Comparison of ENCODE assay signal across 9 mouse cellular contexts in genomic region chr5:50457621-50458020, GRCm38 (mm10).
A peak's percentile ranks its signal among the peaks of the same experiment; 100 is the strongest.
DNase-seq lines count a peak whose midpoint lies in the region; ATAC-seq and TF ChIP-seq lines count a peak whose summit lies in the region.
"Had no signal": no experiment of that assay in that cellular context is flagged by ENCODE, and none has a peak within 500 bp of the region (broad histone marks: within the 10 kb centered on the region; RNA-seq: fewer than 3 reads in every experiment).

No protein-coding gene starts in this region.

- H3K4me2 ChIP-seq in heart, embryonic 11.5 days = no peak overlapping the region
- H3K4me2 ChIP-seq: heart, embryonic 13.5 days; stomach, embryonic 15.5 days had no signal

- H3K27ac ChIP-seq in left cerebral cortex, adult 2 months = no peak overlapping the region
- no peak overlapping the region for H3K27ac ChIP-seq in heart, embryonic 11.5 days (ENCODE audit: low read depth, low read length)
- H3K27ac ChIP-seq: heart, embryonic 13.5 days; stomach, embryonic 15.5 days had no signal

- ATAC-seq in heart, embryonic 11.5 days (replicated peaks; ENCODE audit: insufficient number of reproducible peaks, low FRiP score, low TSS enrichment) = no peak

- intact Hi-C loops in left cerebral cortex, adult 2 months (cut with DNase I) = loop anchor here (10.0 kb wide), 1 partner anchor 483 kb away; no protein-coding TSS in a partner anchor

- H3K9me3 ChIP-seq in heart, embryonic 11.5 days (replicated peaks; ENCODE audit: control insufficient read depth, low read length) = no peaks in the 10 kb centered on the region
- H3K9me3 ChIP-seq: heart, embryonic 13.5 days; stomach, embryonic 15.5 days had no signal

- TF ChIP-seq CTCF in left cerebral cortex, adult 2 months (IDR thresholded peaks at IDR 0.05) = no peak

- H3K4me3 ChIP-seq in left cerebral cortex, adult 2 months = no peak overlapping the region
- H3K4me3 ChIP-seq in heart, embryonic 11.5 days (ENCODE audit: low read depth, low read length) = no peak overlapping the region
- H3K4me3 ChIP-seq: heart, embryonic 13.5 days; stomach, embryonic 15.5 days had no signal

- H3K4me1 ChIP-seq in heart, embryonic 11.5 days (ENCODE audit: control insufficient read depth, insufficient read depth, low read length) = no peaks in the 10 kb centered on the region
- H3K4me1 ChIP-seq: heart, embryonic 13.5 days; stomach, embryonic 15.5 days had no signal

- no peaks in the 10 kb centered on the region for H3K36me3 ChIP-seq in heart, embryonic 11.5 days (ENCODE audit: control insufficient read depth, insufficient read depth, low read length)
- H3K36me3 ChIP-seq: heart, embryonic 13.5 days; stomach, embryonic 15.5 days had no signal

- 64% methylated on average over 6 of the region's 6 CpGs for WGBS in heart, embryonic 11.5 days (ENCODE audit: insufficient replicate concordance)

- no peaks in the 10 kb centered on the region for H3K27me3 ChIP-seq in heart, embryonic 11.5 days (ENCODE audit: control insufficient read depth, insufficient read depth, low read length)
- H3K27me3 ChIP-seq: heart, embryonic 13.5 days; stomach, embryonic 15.5 days had no signal

- peak; percentile 2 for DNase-seq in NIH3T3 (ENCODE audit: low read depth)
- DNase-seq in brain, embryonic 18.5 days (ENCODE audit: low read depth, low spot score) = peak; percentile 78
- DNase-seq in frontal cortex, postnatal 36 days (ENCODE audit: low spot score in 2 of 2) = peak; percentile 41 to 62
- peak; percentile 49 to 64 for DNase-seq in left cerebral cortex, adult 2 months (ENCODE audit: extremely low spot score in 1 of 2, low spot score in 2 of 2)
- DNase-seq in right cerebral cortex, postnatal 4 days = peak; percentile 90
- no peak for DNase-seq in MN1 (ENCODE audit: low spot score)

- no peak overlapping the region for H3K9ac ChIP-seq in heart, embryonic 11.5 days (ENCODE audit: low read depth, low read length)
- H3K9ac ChIP-seq: heart, embryonic 13.5 days; stomach, embryonic 15.5 days had no signal
